Mouse (Mus musculus): ENCODE measurements around the gene Crip1. TPM values are rescaled to one million over a fixed set of nuclear protein-coding genes. Genes with fewer than 3 reads are reported as not detected.
A peak's percentile ranks its signal among the peaks of the same experiment; 100 is the strongest.

Gene Crip1
- polyA plus RNA-seq, 1 experiment from 2014 or later, result 565 TPM

DNA sequence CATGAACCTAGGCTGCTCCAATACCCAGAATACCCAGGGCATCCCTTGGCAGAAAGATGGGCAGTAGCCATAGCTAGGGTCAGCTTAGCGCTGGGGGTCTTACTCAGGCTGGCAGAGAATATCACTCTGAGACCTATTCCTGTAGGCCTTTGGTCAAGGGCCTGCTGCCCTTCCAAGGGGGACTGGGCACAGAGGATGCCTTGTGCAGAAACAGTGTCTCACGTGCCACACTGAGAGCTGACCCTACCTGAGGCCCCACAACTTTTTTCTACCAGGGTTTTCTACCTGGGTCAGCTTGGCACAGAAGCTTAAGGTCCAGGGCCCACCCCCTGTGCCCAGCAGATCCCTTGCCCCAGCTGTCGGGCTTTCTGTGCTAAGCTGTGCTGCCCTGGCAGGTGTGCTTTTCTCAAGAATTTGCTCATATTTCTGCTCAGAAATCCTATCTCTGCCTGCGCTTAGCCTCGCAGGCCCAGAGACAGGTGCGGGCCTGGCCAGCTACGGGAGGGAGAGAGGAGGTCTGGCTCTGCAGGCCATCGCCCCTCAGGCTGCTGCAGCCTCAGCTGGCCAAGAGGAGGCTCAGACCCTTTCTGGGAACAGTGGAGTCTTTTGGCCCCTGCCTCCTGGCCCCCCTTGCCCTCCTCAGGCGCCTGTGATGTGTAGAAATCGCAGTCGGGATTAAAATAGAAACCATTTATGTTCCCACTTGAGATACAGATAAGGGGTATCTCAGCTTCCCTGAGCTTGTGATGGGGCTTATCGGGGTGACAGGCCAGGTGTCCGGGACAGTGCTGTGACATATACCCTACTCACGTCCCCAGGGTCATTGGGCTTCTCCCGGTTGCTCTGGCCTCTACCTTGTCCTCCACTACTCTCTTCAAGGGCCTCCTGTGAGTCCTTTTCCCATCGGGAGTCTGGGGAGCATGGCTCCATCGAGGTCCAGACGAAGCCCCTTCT lies 8.6 kb upstream of the Crip1 start:
- Histone ChIP-seq H3K36me3 (ENCODE audit: control insufficient read depth, insufficient read depth, low read length) (peaks cover 47% of the 10 kb centered on the region), H3K9ac (ENCODE audit: low read length) (no peak overlapping the region), H3K4me3 (ENCODE audit: low read length) (no peak overlapping the region), H3K27me3 (ENCODE audit: control insufficient read depth, insufficient read depth, low read depth, low read length) (no peaks in the 10 kb centered on the region), H3K4me1 (replicated peaks; ENCODE audit: control insufficient read depth, insufficient read depth, low read length) (peaks cover 42% of the 10 kb centered on the region), H3K27ac (ENCODE audit: low read length) (peak overlapping the region; percentile 92; the same call in 1 of the 2 replicates), H3K4me2 (ENCODE audit: low read depth, low read length) (no peak overlapping the region), H3K9me3 (ENCODE audit: control insufficient read depth, low read length) (no peaks in the 10 kb centered on the region)
- WGBS, result 76% methylated on average over 18 of the region's 18 CpGs
- ATAC-seq (ENCODE audit: low read depth), result no peak

DNA sequence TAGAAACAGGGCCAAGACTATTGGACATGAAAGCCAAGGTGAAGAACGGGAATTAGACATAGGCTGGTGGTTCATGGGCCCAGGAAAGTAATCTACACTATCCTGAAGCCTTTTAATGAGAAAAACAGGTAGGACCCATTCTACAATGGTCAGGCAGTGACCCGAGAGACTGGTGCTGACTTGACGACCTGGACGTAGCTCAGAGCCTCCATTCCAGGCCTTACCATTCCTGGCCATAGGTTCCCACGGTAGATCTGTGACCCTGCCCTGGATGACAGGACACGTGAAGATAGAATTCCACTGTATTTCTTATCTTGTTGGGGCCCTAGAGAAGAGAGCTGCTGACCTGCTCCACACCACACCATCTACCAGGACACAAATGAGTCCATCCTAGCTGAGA lies 7.8 kb upstream of the Crip1 start:
- 74% methylated on average over 6 of the region's 6 CpGs for whole genome bisulfite sequencing
- Histone ChIP-seq H3K27me3 (ENCODE audit: control insufficient read depth, insufficient read depth, low read depth, low read length) (no peaks in the 10 kb centered on the region), H3K4me1 (replicated peaks; ENCODE audit: control insufficient read depth, insufficient read depth, low read length) (peaks cover 43% of the 10 kb centered on the region), H3K27ac (ENCODE audit: low read length) (peak overlapping the region; percentile 92), H3K4me3 (ENCODE audit: low read length) (no peak overlapping the region), H3K9me3 (ENCODE audit: control insufficient read depth, low read length) (no peaks in the 10 kb centered on the region), H3K4me2 (ENCODE audit: low read depth, low read length) (no peak overlapping the region), H3K36me3 (ENCODE audit: control insufficient read depth, insufficient read depth, low read length) (peaks cover 40% of the 10 kb centered on the region), H3K9ac (ENCODE audit: low read length) (no peak overlapping the region)
- no peak for ATAC-seq (ENCODE audit: low read depth)

DNA sequence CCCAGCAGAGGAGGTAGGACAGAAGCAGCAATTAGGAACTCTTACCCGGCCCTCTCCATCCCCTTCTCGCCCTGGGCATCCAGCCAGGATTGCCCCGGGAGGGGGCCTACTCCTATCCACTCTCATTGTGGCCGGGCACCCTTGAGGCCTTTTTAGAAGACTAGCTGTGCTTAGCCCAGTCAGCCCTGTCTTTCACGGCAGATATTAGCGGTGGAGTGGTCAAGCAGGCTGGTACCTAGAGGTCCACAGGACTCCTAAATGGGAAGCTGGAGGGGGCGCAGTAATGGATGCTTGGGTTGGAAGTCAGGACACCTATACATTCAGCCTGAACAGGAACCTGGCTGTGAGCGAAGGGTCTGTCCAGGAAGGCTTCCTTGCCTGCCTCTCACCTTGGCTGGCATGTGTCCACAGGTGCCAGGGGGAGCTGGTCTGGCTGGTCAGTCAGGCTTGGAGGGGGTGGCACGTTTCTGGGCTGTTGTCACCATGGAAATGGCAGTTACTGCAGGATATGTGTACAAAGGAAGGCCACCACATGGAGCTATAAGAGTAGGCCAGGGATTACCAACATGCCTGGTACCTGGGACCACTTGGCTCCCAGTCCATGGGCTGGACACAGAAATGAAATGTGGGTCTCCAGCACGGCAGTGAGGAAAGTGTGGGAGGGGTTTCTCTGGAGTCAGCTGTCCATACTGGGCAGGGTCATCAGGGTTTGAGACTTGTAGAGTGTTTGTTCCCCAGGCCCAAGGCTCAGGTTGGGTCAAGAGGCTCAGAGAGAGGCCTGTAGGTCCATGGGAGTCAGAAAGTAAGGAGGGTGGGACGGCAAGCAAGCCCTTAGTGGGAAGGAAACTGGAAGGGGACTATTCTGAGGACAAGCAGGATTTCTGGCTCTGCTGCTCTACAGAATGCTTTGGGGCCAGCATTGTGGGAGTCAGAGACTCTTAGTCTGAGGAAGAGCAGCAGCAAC lies 6.9 kb upstream of the Crip1 start:
- ATAC-seq (ENCODE audit: low read depth), result peak; percentile 3

DNA sequence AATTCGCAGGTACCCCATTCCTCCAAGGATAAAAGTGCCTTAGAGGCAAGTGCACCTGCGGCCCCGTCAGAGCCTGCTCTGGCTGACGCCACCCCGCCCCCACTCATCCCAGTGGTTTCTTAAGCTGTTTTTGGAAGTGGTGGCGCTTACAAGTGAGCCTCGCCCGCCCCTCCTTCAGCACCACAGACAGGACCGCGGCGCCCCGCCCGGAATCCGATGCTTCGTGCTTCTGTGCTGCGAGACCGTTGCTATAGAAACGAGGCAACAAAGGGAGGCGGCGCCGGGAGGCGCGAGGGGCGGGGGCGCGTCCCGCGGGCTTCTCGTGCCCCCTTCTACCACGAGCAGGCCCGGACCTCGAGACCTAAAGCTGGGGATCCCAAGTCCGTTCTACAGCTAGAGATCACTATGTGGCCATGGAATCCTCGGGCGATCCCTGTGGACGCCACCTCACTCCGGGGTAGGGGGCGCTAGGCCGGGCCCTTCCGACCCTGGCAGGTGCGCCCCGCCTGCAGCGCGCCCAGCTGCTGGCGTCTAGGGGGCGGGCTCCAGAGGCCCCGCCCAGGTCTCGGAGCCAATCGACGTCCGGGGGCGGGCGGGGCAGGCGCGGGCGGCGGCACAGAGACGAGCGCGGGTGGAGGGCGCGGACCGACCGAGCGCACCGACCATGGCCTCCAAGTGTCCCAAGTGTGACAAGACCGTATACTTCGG lies 6.1 kb upstream of the Crip1 start, which contains the start of gene Crip2:
Gene Crip2 (plus strand): TSS at position 329 of the 708 bp plus-strand sequence.
- Histone ChIP-seq H3K27ac (ENCODE audit: low read length) (peak within 1 kb of the TSS; percentile 98), H3K4me1 (replicated peaks; ENCODE audit: control insufficient read depth, insufficient read depth, low read length) (peaks cover 45% of the 10 kb centered on the region), H3K9ac (ENCODE audit: low read length) (peak within 1 kb of the TSS; percentile 81), H3K4me2 (ENCODE audit: low read depth, low read length) (peak within 1 kb of the TSS; percentile 76), H3K27me3 (ENCODE audit: control insufficient read depth, insufficient read depth, low read depth, low read length) (no peaks in the 10 kb centered on the region), H3K36me3 (ENCODE audit: control insufficient read depth, insufficient read depth, low read length) (peaks cover 37% of the 10 kb centered on the region), H3K9me3 (ENCODE audit: control insufficient read depth, low read length) (no peaks in the 10 kb centered on the region), H3K4me3 (ENCODE audit: low read length) (peak within 1 kb of the TSS; percentile 79)
- WGBS, result 0% methylated on average over 59 of the region's 68 CpGs
- ATAC-seq (ENCODE audit: low read depth), result peak; percentile 80

More for the DNA sequence above, 6.9 kb upstream of the Crip1 start:
- Histone ChIP-seq H3K4me2 (ENCODE audit: low read depth, low read length) (peak overlapping the region; percentile 76), H3K4me1 (replicated peaks; ENCODE audit: control insufficient read depth, insufficient read depth, low read length) (peaks cover 45% of the 10 kb centered on the region), H3K9me3 (ENCODE audit: control insufficient read depth, low read length) (no peaks in the 10 kb centered on the region), H3K36me3 (ENCODE audit: control insufficient read depth, insufficient read depth, low read length) (peaks cover 38% of the 10 kb centered on the region), H3K27me3 (ENCODE audit: control insufficient read depth, insufficient read depth, low read depth, low read length) (no peaks in the 10 kb centered on the region), H3K27ac (ENCODE audit: low read length) (peak overlapping the region; percentile 92), H3K9ac (ENCODE audit: low read length) (0 out of 2 replicates have a peak overlapping the region, but pooled peaks have one; percentile 8), H3K4me3 (ENCODE audit: low read length) (peak overlapping the region; percentile 79)
- 28% methylated on average over 11 of the region's 11 CpGs for WGBS

DNA sequence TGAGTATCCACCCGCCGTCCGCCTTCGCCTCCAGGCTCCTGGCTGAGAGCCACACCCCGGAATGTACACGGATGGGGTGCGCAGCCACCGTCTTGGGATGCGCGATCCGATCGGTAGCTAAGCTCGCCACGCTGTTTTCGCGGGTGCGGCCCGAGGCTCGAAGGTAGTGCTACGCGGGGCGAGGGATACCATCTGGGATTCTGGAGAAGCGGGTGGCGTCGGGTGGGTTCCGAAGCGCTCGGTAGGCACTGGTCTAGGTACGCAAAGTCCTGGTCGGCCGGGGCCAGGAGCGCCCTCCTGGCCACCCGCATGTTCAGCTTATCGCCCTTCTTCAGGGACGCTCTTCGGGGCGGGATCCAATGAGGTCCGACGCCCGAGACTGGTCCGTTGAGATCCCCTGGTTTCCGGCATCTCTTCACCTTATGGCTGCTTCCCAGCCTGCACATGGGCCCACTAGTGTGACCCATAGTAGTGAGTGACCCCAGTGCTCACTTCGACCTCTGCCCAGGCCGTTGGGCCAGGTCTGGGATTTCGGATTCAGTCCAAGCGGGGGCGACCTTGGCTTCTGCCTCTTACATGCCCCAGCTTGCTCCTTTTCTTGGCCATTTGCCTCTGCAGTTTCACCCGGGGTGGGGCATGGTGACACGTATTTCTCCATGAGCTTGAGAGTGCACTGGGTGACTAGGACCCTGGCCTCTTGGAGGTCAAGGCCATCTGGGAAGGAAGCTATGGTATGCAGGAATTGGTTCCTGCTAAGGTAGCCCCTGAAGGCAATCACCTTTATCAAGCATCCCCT lies 5.3 kb upstream of the Crip1 start:
- 3% methylated on average over 49 of the region's 49 CpGs for WGBS
- H3K9ac ChIP-seq (ENCODE audit: low read length), result peak overlapping the region; percentile 81
- ATAC-seq (ENCODE audit: low read depth), result no peak; the same call in 1 of the 2 replicates
- H3K36me3 ChIP-seq (ENCODE audit: control insufficient read depth, insufficient read depth, low read length), result peaks cover 34% of the 10 kb centered on the region
- peak overlapping the region; percentile 76 for H3K4me2 ChIP-seq (ENCODE audit: low read depth, low read length)
- H3K9me3 ChIP-seq (ENCODE audit: control insufficient read depth, low read length), result no peaks in the 10 kb centered on the region
- peak overlapping the region; percentile 98 for H3K27ac ChIP-seq (ENCODE audit: low read length)
- H3K4me3 ChIP-seq (ENCODE audit: low read length), result peak overlapping the region; percentile 79
- peaks cover 45% of the 10 kb centered on the region for H3K4me1 ChIP-seq (replicated peaks; ENCODE audit: control insufficient read depth, insufficient read depth, low read length)
- no peaks in the 10 kb centered on the region for H3K27me3 ChIP-seq (ENCODE audit: control insufficient read depth, insufficient read depth, low read depth, low read length)

DNA sequence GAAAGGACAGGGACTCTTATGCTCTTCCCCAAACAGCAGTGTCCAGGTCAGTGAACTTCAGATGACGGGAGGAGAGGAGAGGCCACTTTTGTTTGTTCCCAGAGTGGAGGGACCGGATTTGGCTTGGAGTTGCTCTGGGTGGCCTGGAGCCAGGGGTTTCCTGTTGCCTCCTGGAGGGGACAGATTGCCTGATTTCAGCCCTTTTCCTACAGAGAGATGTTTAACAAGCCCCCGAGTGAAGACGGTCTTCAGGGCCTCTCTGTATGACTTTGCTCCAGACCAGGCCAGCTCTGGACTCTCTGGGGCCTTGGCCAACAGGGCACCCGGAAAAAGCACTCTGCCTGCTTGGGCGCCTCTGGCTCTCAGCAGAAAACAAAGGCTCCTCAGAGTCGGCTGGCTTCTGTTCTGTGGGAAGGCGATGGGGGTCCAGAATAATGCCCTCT lies 4.6 kb upstream of the Crip1 start:
- H3K9me3 ChIP-seq (ENCODE audit: control insufficient read depth, low read length), result no peaks in the 10 kb centered on the region
- H3K4me2 ChIP-seq (ENCODE audit: low read depth, low read length), result peak overlapping the region; percentile 76
- H3K36me3 ChIP-seq (ENCODE audit: control insufficient read depth, insufficient read depth, low read length), result peaks cover 27% of the 10 kb centered on the region
- peak overlapping the region; percentile 98 for H3K27ac ChIP-seq (ENCODE audit: low read length)
- ATAC-seq (ENCODE audit: low read depth), result no peak
- H3K27me3 ChIP-seq (ENCODE audit: control insufficient read depth, insufficient read depth, low read depth, low read length), result no peaks in the 10 kb centered on the region
- peaks cover 52% of the 10 kb centered on the region for H3K4me1 ChIP-seq (replicated peaks; ENCODE audit: control insufficient read depth, insufficient read depth, low read length)
- H3K9ac ChIP-seq (ENCODE audit: low read length), result peak overlapping the region; percentile 81
- WGBS, result 21% methylated on average over 8 of the region's 8 CpGs
- peak overlapping the region; percentile 79 for H3K4me3 ChIP-seq (ENCODE audit: low read length)

DNA sequence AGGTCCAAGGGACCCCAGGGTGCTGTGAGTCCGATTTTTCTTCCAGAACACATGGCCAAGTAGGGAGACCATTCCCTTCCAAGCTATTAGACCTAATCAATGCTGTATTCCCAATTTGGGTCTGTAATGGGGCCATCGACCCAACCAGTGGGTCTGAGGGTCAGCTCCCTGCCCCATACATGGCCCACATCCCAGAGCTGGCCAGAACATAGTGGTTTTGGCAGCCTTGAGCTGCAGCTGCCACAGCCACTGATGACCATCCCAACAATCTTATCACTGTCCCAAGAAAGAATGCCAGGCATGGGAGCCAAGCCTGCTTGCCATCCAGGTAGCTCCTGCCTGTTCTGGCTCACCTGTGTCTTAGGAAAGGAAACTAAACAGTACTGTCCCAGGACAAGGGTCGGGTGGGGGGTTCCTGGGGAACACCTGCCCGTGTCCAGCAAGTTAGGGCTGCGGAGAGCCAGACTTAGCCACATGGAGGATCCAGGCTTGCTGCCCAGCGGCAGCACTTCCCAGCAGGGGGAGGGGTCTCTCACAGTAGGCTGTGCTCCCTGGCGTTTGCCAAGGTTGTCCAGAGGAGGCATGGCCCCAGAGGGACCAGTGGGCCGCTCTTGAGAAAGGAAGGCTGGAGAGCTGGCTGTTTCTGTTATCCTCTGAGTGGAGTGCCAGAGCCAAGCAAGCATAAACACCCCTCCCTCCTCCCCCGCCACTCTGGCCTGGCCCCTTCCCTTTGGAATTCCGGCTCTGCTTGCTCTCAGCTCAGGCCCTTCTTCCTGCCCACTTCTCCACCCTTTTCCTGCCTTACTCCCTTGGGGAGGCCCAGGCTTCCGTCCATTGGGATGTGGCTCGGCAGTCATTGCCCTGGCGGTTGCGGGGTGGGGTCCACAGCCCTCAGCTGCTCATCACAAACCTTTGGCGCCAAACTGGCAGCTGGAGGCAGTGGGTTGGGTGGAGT lies 3.8 kb upstream of the Crip1 start:
- Histone ChIP-seq H3K4me3 (ENCODE audit: low read length) (peak overlapping the region; percentile 79), H3K4me1 (replicated peaks; ENCODE audit: control insufficient read depth, insufficient read depth, low read length) (peaks cover 56% of the 10 kb centered on the region), H3K36me3 (ENCODE audit: control insufficient read depth, insufficient read depth, low read length) (peaks cover 22% of the 10 kb centered on the region), H3K27me3 (ENCODE audit: control insufficient read depth, insufficient read depth, low read depth, low read length) (no peaks in the 10 kb centered on the region), H3K9me3 (ENCODE audit: control insufficient read depth, low read length) (no peaks in the 10 kb centered on the region), H3K4me2 (ENCODE audit: low read depth, low read length) (peak overlapping the region; percentile 76), H3K9ac (ENCODE audit: low read length) (peak overlapping the region; percentile 81), H3K27ac (ENCODE audit: low read length) (peak overlapping the region; percentile 98)
- 7% methylated on average over 15 of the region's 15 CpGs for WGBS
- ATAC-seq (ENCODE audit: low read depth), result peak; percentile 75
